Mouse (Mus musculus): ENCODE measurements around the gene Kif1c. TPM values are rescaled to one million over a fixed set of nuclear protein-coding genes. Genes with fewer than 3 reads are reported as not detected.

Kif1c gene
- 3.9 and 4.5 TPM in 2 replicates for polyA plus RNA-seq (2016; fragmentation: Nextera tagmentation; extraction: Ambion mirVana)

DNA sequence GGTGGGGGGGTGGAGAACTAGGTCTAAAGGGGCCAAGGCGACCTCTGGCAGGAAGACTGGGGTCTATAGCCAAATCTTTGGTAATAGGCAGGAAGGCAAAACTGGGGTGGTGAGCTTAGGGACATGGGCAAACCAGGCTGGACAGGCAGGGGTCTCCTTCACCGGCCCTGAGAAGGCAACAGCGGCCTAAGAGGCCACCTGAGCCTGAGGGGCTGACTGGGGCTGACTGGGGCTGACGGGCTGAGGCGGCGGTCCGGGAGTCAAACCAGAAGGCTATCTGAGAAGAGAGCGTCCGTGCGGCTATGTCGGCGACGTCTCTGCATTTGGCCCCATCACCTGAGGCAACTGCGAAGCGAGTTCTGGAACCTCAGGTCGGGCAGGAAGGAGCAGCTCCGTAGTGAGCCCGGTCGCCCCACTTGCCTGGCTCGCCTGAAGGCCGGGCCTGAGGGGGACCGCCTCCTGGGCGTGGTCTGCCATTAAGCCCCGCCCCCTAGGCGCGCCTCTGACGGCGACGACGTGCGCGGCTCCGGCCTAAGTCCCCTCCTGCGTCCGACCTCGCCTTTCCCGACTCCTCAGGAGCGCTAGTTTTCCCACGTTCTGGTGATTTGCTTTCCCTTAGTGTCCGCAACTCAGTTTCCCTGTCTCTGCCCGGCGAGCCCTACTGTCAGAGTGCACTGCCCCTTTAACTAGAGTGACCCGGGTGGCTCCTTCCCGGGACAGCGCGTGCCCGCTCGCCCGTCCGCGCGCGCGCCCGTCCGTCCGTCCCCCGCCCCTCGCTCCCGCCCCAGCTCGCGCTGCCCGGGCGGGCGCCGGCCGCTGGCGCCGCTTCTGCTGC lies at the start of gene Kif1c, which contains the start of gene Inca1:
Gene Kif1c, plus strand, starts transcription at position 827 of the 835 bp plus-strand sequence.
Gene Inca1, minus strand, starts transcription at position 434 of the 835 bp plus-strand sequence.
- H3K27me3 ChIP-seq (replicated peaks): no peaks in the 10 kb centered on the region
- WGBS: 2% methylated on average over 64 of the region's 69 CpGs
- H3K4me3 ChIP-seq: peak within 1 kb of the TSS; percentile 84
- peak within 1 kb of the TSS; percentile 89 for H3K4me2 ChIP-seq
- H3K36me3 ChIP-seq: peaks cover 19% of the 10 kb centered on the region
- peak; percentile 94 for ATAC-seq (ENCODE audit: insufficient number of reproducible peaks, low FRiP score)
- H3K4me1 ChIP-seq (replicated peaks): peaks cover 29% of the 10 kb centered on the region
- peak within 1 kb of the TSS; percentile 95 for H3K27ac ChIP-seq (ENCODE audit: poor library complexity, severe bottlenecking)
- no peaks in the 10 kb centered on the region for H3K9me3 ChIP-seq (replicated peaks)
- peak within 1 kb of the TSS; percentile 95 for H3K9ac ChIP-seq

DNA sequence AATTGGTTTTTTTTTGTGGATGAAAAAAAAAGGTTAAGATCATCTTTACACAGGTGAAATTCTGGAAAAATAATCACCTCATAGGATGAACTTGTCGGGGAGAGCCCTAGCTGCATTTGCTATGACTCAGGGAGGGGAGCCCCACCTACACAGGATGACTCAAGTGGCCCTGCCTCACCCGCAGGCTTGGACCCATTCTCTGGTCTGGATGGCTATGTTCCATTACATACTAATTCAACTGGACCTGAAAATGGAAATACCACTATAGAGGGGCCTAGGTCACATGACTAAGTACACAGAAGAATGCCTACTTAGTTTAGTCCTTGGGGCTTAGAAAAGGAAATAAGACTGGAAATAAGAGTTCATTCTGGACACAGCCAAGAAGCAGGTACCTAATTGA lies 49.0 kb upstream of the Kif1c start:
- H3K9me3 ChIP-seq (replicated peaks): no peaks in the 10 kb centered on the region

DNA sequence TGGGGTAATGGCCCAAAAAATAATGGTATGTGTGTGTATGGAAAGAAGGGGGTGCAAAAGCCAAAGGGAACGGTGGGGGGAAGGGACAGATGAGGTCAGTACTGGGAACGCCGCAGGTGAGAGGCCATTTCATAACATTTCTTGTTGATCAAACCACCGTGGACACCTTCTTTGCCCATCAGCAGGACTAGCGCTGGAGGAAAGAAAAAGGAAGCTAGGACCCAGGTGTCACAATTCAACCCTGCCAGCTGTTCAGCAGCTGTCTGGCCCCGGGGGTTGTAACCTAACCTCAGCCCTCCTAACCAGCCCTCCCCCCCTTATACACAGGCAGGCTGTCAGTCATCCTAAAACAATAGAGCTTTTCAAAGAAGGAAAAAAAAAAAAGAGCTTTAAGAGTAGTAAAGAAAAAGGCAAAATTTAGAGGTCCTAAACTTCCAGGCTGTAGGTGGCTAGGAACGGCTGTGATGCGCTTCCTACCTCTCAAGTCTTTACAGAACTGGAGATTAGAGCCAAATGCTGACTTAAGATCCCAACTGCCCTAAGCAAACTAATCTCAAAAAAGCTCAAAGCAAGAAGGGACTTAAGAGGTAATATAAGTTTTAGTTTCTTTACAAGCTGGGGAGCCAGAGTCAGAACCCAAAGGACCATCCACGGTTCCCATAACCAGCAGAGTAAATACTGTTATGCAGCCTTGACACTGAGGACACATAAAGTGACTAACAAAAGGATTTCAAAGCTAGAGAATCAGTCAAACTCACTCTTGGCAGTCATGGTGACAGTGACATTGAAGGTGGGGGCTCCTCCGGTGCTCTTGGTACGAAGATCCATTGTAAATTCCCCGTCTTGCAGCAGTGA lies 48.1 kb upstream of the Kif1c start:
- Histone ChIP-seq H3K36me3 (peaks cover 45% of the 10 kb centered on the region), H3K9ac (peak overlapping the region; percentile 94), H3K4me3 (peak overlapping the region; percentile 78), H3K4me2 (peak overlapping the region; percentile 82), H3K9me3 (replicated peaks) (no peaks in the 10 kb centered on the region), H3K27me3 (replicated peaks) (no peaks in the 10 kb centered on the region), H3K4me1 (replicated peaks) (peaks cover 63% of the 10 kb centered on the region), H3K27ac (ENCODE audit: poor library complexity, severe bottlenecking) (peak overlapping the region; percentile 96; the same call in 1 of the 2 replicates)
- 66% methylated on average over 12 of the region's 12 CpGs for WGBS
- ATAC-seq (ENCODE audit: insufficient number of reproducible peaks, low FRiP score): no peak

More for the DNA sequence above, 49.0 kb upstream of the Kif1c start:
- Histone ChIP-seq H3K9ac (no peak overlapping the region), H3K27ac (ENCODE audit: poor library complexity, severe bottlenecking) (no peak overlapping the region), H3K4me2 (peak overlapping the region; percentile 23; the same call in 1 of the 2 replicates), H3K36me3 (peaks cover 45% of the 10 kb centered on the region), H3K27me3 (replicated peaks) (no peaks in the 10 kb centered on the region), H3K4me3 (no peak overlapping the region; the same call in 1 of the 2 replicates), H3K4me1 (replicated peaks) (peaks cover 54% of the 10 kb centered on the region)
- no peak for ATAC-seq (ENCODE audit: insufficient number of reproducible peaks, low FRiP score)
- WGBS: 53% methylated on average over 2 of the region's 2 CpGs

DNA sequence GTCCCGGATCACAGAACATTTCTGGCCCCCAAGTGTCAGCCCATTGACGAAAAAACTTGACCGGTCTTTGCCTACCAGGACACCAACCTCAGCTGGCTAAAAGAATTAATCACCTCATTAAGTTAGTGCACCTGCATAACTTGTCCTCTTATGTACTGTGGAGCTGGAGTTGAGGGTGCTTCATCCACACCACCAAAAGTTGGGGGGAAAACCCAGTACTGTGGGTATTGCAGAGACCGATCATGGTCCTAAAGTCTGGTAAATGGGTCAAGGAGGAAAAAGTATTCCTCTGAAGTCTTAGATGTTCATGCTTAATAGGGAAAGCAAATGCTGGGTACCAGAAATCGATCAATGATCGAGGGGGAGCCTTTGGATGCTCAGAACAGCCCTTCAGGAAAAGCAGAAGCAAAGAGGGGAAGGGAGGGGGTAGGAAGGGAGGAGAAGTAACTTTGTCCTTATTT lies 47.4 kb upstream of the Kif1c start:
- Histone ChIP-seq H3K4me2 (peak overlapping the region; percentile 82), H3K9ac (peak overlapping the region; percentile 94), H3K27ac (ENCODE audit: poor library complexity, severe bottlenecking) (peak overlapping the region; percentile 96), H3K4me1 (replicated peaks) (peaks cover 68% of the 10 kb centered on the region), H3K36me3 (peaks cover 45% of the 10 kb centered on the region), H3K4me3 (peak overlapping the region; percentile 78), H3K9me3 (replicated peaks) (no peaks in the 10 kb centered on the region), H3K27me3 (replicated peaks) (no peaks in the 10 kb centered on the region)
- WGBS: 40% methylated on average over 6 of the region's 6 CpGs
- no peak for ATAC-seq (ENCODE audit: insufficient number of reproducible peaks, low FRiP score)

DNA sequence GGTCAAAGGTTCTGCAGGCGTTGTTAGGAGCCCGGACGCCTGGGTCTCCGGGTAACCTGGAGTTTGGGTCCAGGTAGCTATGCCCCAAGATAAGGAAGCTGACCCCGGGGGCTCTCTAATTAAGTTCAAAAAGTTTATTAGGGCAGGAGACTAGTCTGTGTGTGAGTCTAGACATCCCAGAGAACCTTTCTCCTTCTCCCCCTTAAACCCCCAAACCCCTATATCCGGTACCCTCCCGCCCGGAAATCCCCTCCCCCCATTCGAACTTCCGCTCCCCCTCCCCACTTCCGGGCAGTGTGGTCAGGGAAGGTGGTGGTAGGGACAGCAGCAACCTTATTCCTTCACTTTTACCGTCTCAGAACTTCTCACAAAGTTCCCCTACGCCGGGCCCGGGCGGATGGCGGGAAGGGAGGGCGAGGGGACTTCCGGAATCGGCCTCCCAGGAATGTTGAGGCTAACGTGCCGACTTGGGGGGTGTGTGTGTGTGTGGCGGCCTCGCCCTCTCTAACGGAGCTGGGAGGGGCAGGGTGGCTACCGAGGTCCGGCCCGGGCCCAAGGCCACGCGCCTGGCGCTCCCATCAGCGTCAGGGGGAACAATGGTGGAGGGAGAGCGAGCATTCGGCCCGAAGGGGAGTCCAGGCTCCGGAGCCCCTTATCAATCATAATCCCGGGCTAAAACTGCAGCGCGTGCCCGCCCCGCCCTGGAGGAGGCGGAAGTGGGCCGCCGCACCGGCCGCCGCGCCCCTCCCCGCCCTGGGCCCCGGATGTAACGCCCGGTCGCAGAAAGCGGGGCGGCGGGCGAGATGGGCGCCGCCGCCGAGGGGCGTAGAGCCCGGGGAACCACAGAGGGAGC lies 46.8 kb upstream of the Kif1c start:
- under 1% methylated on average over 60 of the region's 63 CpGs for WGBS
- ATAC-seq (ENCODE audit: insufficient number of reproducible peaks, low FRiP score): peak; percentile 66
- Histone ChIP-seq H3K27me3 (replicated peaks) (no peaks in the 10 kb centered on the region), H3K4me3 (peak overlapping the region; percentile 78), H3K4me2 (peak overlapping the region; percentile 82), H3K27ac (ENCODE audit: poor library complexity, severe bottlenecking) (peak overlapping the region; percentile 96), H3K4me1 (replicated peaks) (peaks cover 69% of the 10 kb centered on the region), H3K36me3 (peaks cover 41% of the 10 kb centered on the region), H3K9me3 (replicated peaks) (no peaks in the 10 kb centered on the region), H3K9ac (peak overlapping the region; percentile 94)

DNA sequence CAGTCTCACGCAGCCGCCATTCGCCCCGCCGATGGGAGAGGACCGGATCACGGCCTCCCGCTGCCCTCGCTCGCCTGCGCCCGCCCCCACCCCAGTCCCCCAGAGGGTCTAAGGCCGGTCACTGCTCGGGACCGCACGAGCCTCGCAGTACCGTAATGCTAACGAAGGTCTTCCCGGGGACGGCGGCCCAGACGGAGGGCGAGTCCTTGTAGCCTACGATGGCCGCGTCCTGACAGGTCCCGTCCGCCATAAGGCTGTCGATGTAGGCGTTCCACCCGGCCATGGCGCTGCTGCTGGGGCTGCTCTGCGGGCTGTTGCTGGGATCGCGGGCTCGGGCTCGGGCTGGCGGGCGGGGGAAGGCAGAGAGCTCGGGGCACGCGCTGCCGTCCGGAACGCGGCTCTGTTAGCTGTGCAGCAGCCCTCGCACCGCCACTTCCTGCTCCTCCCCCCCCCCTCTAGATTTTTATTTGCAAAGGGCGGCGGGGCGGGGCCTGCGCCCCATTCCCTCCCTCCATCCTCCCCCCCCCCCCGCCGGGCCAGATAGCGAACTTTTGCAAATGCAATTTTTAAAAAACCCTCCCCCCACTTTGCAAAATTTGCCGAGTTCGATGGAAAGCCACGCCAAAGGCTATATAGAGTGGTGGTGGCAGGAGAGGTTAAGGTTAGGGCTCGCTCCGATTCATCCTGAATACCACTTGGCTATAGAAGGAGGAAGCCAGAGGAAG lies 46.0 kb upstream of the Kif1c start, which contains the start of gene Pfn1:
Gene Pfn1, minus strand, starts transcription at position 447 of the 725 bp plus-strand sequence.
- under 1% methylated on average over 61 of the region's 61 CpGs for WGBS
- Histone ChIP-seq H3K27ac (ENCODE audit: poor library complexity, severe bottlenecking) (peak within 1 kb of the TSS; percentile 96), H3K36me3 (peaks cover 38% of the 10 kb centered on the region), H3K4me1 (replicated peaks) (peaks cover 69% of the 10 kb centered on the region), H3K4me2 (peak within 1 kb of the TSS; percentile 82), H3K9me3 (replicated peaks) (no peaks in the 10 kb centered on the region), H3K27me3 (replicated peaks) (no peaks in the 10 kb centered on the region), H3K4me3 (peak within 1 kb of the TSS; percentile 78), H3K9ac (peak within 1 kb of the TSS; percentile 94)
- peak; percentile 51 for ATAC-seq (ENCODE audit: insufficient number of reproducible peaks, low FRiP score)

DNA sequence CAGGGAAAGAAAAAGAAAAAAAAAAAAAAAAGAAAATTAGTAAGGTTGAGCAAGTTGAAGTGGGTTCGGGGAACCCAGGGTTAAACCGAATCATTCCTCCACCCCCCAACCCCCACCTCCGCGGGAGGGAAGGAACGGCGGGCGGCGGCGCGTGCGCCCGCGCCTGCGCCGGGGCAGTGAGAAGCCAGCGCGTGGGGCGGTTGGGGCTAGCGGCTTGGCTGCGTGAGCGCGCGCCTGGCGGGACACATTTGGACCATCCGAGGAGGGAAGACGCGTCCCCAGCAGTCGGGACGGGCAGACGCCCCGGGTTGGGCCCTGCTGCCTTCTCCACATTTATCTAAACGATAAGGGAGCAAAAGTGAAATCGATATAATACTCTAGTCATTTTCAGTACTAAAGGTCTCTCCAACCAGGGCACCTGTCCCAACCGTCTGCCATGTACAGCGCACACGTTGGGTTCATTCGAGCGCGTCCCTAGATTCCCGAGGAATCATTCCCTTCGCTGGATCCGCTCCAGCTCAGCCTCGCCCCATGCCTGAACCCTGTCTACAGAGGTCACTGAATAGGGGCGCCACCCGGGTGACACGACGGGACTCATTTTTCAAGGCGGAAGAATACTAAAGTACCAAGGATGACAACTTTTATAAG lies 45.3 kb upstream of the Kif1c start:
- no peaks in the 10 kb centered on the region for H3K9me3 ChIP-seq (replicated peaks)
- WGBS: 0% methylated on average over 48 of the region's 48 CpGs
- H3K36me3 ChIP-seq: peaks cover 38% of the 10 kb centered on the region
- peak; percentile 46 for ATAC-seq (ENCODE audit: insufficient number of reproducible peaks, low FRiP score)
- H3K4me2 ChIP-seq: peak overlapping the region; percentile 82
- H3K4me1 ChIP-seq (replicated peaks): peaks cover 68% of the 10 kb centered on the region
- peak overlapping the region; percentile 94 for H3K9ac ChIP-seq
- peak overlapping the region; percentile 96 for H3K27ac ChIP-seq (ENCODE audit: poor library complexity, severe bottlenecking)
- H3K4me3 ChIP-seq: peak overlapping the region; percentile 78
- H3K27me3 ChIP-seq (replicated peaks): no peaks in the 10 kb centered on the region

DNA sequence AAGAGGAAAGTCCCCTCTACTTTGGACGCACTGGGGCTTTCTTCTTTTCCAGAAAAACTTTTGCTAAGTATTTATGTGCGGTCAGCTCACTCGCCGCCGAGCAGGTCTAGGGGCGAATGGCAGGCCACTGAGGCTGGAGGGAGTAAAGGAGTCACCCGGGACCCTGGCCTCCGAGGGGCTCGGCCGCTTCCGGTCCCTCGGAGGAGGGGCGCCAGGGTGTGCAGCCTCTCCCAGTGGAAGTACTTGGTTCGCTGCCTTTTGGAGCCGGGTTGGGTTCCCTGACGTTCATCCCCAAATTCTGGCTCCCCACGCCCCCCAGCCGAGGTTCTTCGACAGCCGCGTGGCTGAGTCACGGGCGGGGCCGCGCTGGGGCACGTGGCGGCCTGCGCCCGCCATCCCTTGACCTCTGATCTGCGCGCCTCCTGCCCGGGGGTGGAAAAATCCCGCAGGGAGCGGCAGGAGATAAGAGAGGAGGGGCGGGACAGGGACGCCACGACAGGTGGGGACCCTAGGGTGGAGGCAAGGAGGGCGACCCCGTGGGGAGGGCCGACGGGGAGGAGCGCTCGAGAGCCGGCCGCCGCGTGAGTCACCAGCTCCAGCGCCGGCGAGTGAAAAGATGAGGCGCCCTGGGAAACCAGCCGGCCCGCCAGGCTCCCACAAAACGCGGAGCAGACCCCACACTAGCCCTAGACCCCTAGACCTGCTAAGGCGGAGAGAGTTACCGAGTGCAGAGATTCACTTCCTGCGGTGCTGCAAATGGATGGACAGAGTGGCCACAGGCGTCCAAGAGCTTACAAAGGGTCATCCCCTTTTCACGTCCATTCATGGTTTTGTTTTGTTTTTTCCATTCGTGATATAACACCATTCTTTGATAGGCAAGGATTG lies 44.5 kb upstream of the Kif1c start:
- peaks cover 61% of the 10 kb centered on the region for H3K4me1 ChIP-seq (replicated peaks)
- peak overlapping the region; percentile 78 for H3K4me3 ChIP-seq
- peak; percentile 40 for ATAC-seq (ENCODE audit: insufficient number of reproducible peaks, low FRiP score)
- peak overlapping the region; percentile 82 for H3K4me2 ChIP-seq
- peaks cover 38% of the 10 kb centered on the region for H3K36me3 ChIP-seq
- peak overlapping the region; percentile 94 for H3K9ac ChIP-seq
- no peaks in the 10 kb centered on the region for H3K27me3 ChIP-seq (replicated peaks)
- WGBS: under 1% methylated on average over 61 of the region's 61 CpGs
- H3K27ac ChIP-seq (ENCODE audit: poor library complexity, severe bottlenecking): peak overlapping the region; percentile 96
- no peaks in the 10 kb centered on the region for H3K9me3 ChIP-seq (replicated peaks)

DNA sequence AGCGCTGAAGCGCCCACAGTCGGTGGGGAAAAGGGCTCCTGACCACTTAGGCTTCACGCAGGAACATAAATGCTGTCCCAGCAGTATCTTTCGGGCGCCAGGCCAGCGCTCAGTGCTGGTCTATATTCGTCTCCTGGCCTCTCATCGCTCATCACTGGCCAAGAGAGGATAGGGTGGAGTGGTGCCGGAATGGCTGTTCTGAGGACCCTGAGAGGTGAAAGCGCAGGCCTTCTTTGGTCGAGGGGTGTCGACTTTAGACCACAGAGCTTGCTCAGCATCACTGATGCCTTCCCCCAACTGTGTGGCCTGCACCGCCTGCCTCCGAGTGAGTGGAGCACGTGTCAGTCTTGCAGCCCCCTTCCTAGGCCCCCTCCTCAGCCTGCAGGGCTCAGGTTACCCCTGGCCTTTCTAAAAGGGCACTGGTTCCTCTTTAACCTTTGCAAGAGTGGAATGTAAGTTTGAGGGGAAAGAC lies 43.9 kb upstream of the Kif1c start:
- peak; percentile 13; the same call in 1 of the 2 replicates for ATAC-seq (ENCODE audit: insufficient number of reproducible peaks, low FRiP score)
- peaks cover 59% of the 10 kb centered on the region for H3K4me1 ChIP-seq (replicated peaks)
- no peaks in the 10 kb centered on the region for H3K27me3 ChIP-seq (replicated peaks)
- 4% methylated on average over 16 of the region's 16 CpGs for WGBS
- H3K9me3 ChIP-seq (replicated peaks): no peaks in the 10 kb centered on the region
- H3K27ac ChIP-seq (ENCODE audit: poor library complexity, severe bottlenecking): peak overlapping the region; percentile 96
- peak overlapping the region; percentile 94 for H3K9ac ChIP-seq
- peaks cover 38% of the 10 kb centered on the region for H3K36me3 ChIP-seq
- peak overlapping the region; percentile 82 for H3K4me2 ChIP-seq
- peak overlapping the region; percentile 78 for H3K4me3 ChIP-seq
